Mouse (Mus musculus) bone marrow, adult 2 months (tissue): Measurements from ENCODE around the gene Utp11.

Experiments used
- CTCF ChIP-seq: fragments of 200-500 bp; IDR thresholded peaks from 2 replicates; pipeline ENCODE4 v1.5.1; 2011; ENCODE audit warnings: low read length, control low read depth; ENCODE audit not compliant: control insufficient read depth, insufficient read depth
- POLR2A ChIP-seq: fragments of 200-500 bp; IDR thresholded peaks from 2 replicates; pipeline ENCODE4 v1.6.1; 2011; ENCODE audit warnings: low read depth, mild to moderate bottlenecking, control low read depth, low read length, borderline replicate concordance; ENCODE audit not compliant: control insufficient read depth

DNA sequence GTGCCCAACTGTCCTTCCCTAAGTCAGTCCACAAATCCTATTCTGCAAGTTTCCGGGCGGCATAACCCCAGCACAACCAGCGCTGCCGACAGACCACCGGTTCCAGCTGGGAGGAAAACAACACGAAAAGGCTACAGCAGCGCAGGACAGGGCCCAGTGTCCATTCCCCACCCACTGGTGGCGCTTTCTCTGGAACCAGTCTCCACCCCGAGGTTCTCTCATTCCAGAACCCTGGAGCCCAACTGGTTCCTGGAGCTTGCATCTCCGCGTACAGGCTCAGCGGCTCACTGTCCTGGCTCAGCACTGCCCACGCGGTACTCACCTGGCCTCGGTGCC, 36.9 kb downstream of the Utp11 start, which contains the start of gene Pou3f1:
- TF ChIP-seq CTCF (no peak), POLR2A (no peak)
